ENCODE assay signal across 14 mouse cellular contexts in the genomic region with DNA sequence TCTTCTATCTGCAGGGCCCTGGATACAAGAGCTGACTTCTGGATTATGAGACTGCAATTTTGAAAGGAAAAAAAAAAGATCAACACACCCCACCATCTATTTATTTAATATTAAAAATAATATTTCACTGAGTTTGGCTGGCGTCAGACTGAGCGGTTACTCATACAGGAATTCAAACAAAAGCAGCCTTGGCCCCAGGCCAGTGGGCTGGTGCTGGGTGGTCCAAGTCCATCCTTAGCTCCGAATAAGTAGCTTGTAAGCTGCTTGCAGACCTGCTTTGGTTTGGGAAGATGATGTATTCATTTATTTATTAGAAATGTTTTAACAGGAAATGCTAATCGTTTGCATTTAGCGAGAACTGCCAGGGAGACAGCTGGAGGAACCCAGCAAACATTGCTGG. TPM values are rescaled to one million over a fixed set of nuclear protein-coding genes. Genes with fewer than 3 reads are reported as not detected.
DNase-seq lines count a peak whose midpoint lies in the region; ATAC-seq lines count a peak whose summit lies in the region.
"Had no signal": no experiment of that assay in that cellular context is flagged by ENCODE, and none has a peak within 500 bp of the region (broad histone marks: within the 10 kb centered on the region; RNA-seq: fewer than 3 reads in every experiment).

No protein-coding gene starts in this region.

- DNase-seq in heart, adult 11 months = peak; percentile 80
- DNase-seq in heart, adult 8-10 months (ENCODE audit: low spot score) = no peak
- DNase-seq in ovary, postnatal 14 days (ENCODE audit: low spot score) = peak; percentile 14
- DNase-seq in ovary, postnatal 10 days (ENCODE audit: low spot score) = no peak
- DNase-seq in intestine, embryonic 14.5 days (ENCODE audit: low spot score) = no peak
- peak; percentile 38 for DNase-seq in lung, postnatal 36 days
- DNase-seq in spleen, postnatal 10 days (ENCODE audit: low spot score in 2 of 2) = no peak
- no peak for DNase-seq in hindbrain, embryonic 11.5 days (ENCODE audit: low spot score)

- no peak overlapping the region for H3K4me3 ChIP-seq in intestine, embryonic 14.5 days (ENCODE audit: low read depth, low read length)
- no peak overlapping the region for H3K4me3 ChIP-seq in hindbrain, embryonic 11.5 days (ENCODE audit: low read depth, low read length)
- H3K4me3 ChIP-seq: embryonic facial prominence, embryonic 12.5 days; limb, embryonic 10.5 days; midbrain, embryonic 12.5 days had no signal

- ATAC-seq in intestine, embryonic 14.5 days (replicated peaks; ENCODE audit: low FRiP score, low TSS enrichment, low read depth) = no peak
- no peak for ATAC-seq in hindbrain, embryonic 11.5 days (ENCODE audit: low FRiP score)

- 31% methylated on average over 5 of the region's 5 CpGs for WGBS in intestine, embryonic 14.5 days
- WGBS in hindbrain, embryonic 11.5 days = 89% methylated on average over 5 of the region's 5 CpGs

- peak overlapping the region; percentile 75 for H3K27ac ChIP-seq in intestine, embryonic 14.5 days (ENCODE audit: low read depth)
- H3K27ac ChIP-seq in hindbrain, embryonic 11.5 days (ENCODE audit: low read depth, low read length) = no peak overlapping the region
- H3K27ac ChIP-seq: embryonic facial prominence, embryonic 12.5 days; limb, embryonic 10.5 days; liver, embryonic 14.5 days; midbrain, embryonic 12.5 days had no signal

- H3K36me3 ChIP-seq in intestine, embryonic 14.5 days (ENCODE audit: control insufficient read depth, insufficient read depth, low read length) = no peaks in the 10 kb centered on the region
- H3K36me3 ChIP-seq in hindbrain, embryonic 11.5 days (ENCODE audit: control insufficient read depth, insufficient read depth, low read length) = no peaks in the 10 kb centered on the region
- H3K36me3 ChIP-seq: embryonic facial prominence, embryonic 12.5 days; limb, embryonic 10.5 days; midbrain, embryonic 12.5 days had no signal

- no peak overlapping the region for H3K4me2 ChIP-seq in intestine, embryonic 14.5 days (ENCODE audit: low read length)
- H3K4me2 ChIP-seq in hindbrain, embryonic 11.5 days (replicated peaks; ENCODE audit: low read depth, low read length) = no peak overlapping the region
- H3K4me2 ChIP-seq: embryonic facial prominence, embryonic 12.5 days; midbrain, embryonic 12.5 days had no signal

- H3K4me1 ChIP-seq in intestine, embryonic 14.5 days (replicated peaks; ENCODE audit: control insufficient read depth, insufficient read depth, low read length) = peaks cover 34% of the 10 kb centered on the region
- H3K4me1 ChIP-seq in hindbrain, embryonic 11.5 days (replicated peaks; ENCODE audit: control insufficient read depth, insufficient read depth, low read length) = no peaks in the 10 kb centered on the region
- H3K4me1 ChIP-seq: embryonic facial prominence, embryonic 12.5 days; limb, embryonic 10.5 days; midbrain, embryonic 12.5 days had no signal

- H3K9ac ChIP-seq in intestine, embryonic 14.5 days (ENCODE audit: low read length) = no peak overlapping the region
- H3K9ac ChIP-seq in hindbrain, embryonic 11.5 days (ENCODE audit: low read depth, low read length) = no peak overlapping the region
- H3K9ac ChIP-seq: embryonic facial prominence, embryonic 12.5 days; liver, embryonic 14.5 days; midbrain, embryonic 12.5 days had no signal

- no peaks in the 10 kb centered on the region for H3K27me3 ChIP-seq in intestine, embryonic 14.5 days (replicated peaks; ENCODE audit: control insufficient read depth, insufficient read depth, low read length)
- H3K27me3 ChIP-seq in hindbrain, embryonic 11.5 days (ENCODE audit: control insufficient read depth, insufficient read depth, low read length) = no peaks in the 10 kb centered on the region

- no peaks in the 10 kb centered on the region for H3K9me3 ChIP-seq in intestine, embryonic 14.5 days (ENCODE audit: control insufficient read depth, low read length)
- no peaks in the 10 kb centered on the region for H3K9me3 ChIP-seq in hindbrain, embryonic 11.5 days (ENCODE audit: control insufficient read depth, low read length)
- H3K9me3 ChIP-seq: embryonic facial prominence, embryonic 12.5 days; limb, embryonic 10.5 days; midbrain, embryonic 12.5 days had no signal

RNA-seq across cellular contexts. Expression of gene Got1, which starts 38.8 kb away (rescaled TPM):
- total RNA-seq in heart, adult 8-10 months (2022) = 1,000 to 10,000 TPM in 3 of 4 experiments, 100 to 1,000 TPM in 1; 973 to 1,404 (median 1,052) TPM
- 33.2 and 35.8 TPM in 2 replicates for polyA plus RNA-seq in intestine, embryonic 14.5 days (2014; fragmentation: Nextera tagmentation; extraction: Ambion mirVana)
- polyA plus RNA-seq in hindbrain, embryonic 11.5 days (2014; fragmentation: Nextera tagmentation; extraction: Ambion mirVana) = 51.0 and 53.4 TPM in 2 replicates

RNA-seq across cellular contexts. Expression of gene Nkx2-3, which starts 49.0 kb away (rescaled TPM):
- total RNA-seq in heart, adult 8-10 months (2022) = not detected
- polyA plus RNA-seq in intestine, embryonic 14.5 days (2014; fragmentation: Nextera tagmentation; extraction: Ambion mirVana) = 82.3 and 83.9 TPM in 2 replicates
- 0.20 and 0.38 TPM in 2 replicates for polyA plus RNA-seq in hindbrain, embryonic 11.5 days (2014; fragmentation: Nextera tagmentation; extraction: Ambion mirVana)
- total RNA-seq: layer of hippocampus, postnatal 10 days had no signal
- polyA plus RNA-seq: heart, embryonic 16.5 days; limb, embryonic 10.5 days had no signal

Comparison
In these comparisons a context has a peak if more than half of its experiments do, and no peak if none do; other contexts are left out.
1. DNase-seq: peak in heart, adult 11 months (single experiment), ovary, postnatal 14 days (single experiment) and lung, postnatal 36 days (single experiment); none in heart, adult 8-10 months (single experiment), ovary, postnatal 10 days (single experiment), intestine, embryonic 14.5 days (single experiment), spleen, postnatal 10 days (0 of 2) and hindbrain, embryonic 11.5 days (single experiment).
2. RNA of gene Nkx2-3, which starts 49.0 kb away (polyA plus RNA-seq): 82.3 to 83.9 TPM in intestine, embryonic 14.5 days; 0.20 to 0.38 TPM in hindbrain, embryonic 11.5 days; every median in the first group is over 10 times any median in the second.